Mouse (Mus musculus): ENCODE data around the gene Trafd1. TPM values are rescaled to one million over a fixed set of nuclear protein-coding genes. Genes with fewer than 3 reads are reported as not detected.

Gene Trafd1
- total and polyA plus RNA-seq, 3 experiments: 13.2 to 20.3 (median 17.5) TPM

DNA sequence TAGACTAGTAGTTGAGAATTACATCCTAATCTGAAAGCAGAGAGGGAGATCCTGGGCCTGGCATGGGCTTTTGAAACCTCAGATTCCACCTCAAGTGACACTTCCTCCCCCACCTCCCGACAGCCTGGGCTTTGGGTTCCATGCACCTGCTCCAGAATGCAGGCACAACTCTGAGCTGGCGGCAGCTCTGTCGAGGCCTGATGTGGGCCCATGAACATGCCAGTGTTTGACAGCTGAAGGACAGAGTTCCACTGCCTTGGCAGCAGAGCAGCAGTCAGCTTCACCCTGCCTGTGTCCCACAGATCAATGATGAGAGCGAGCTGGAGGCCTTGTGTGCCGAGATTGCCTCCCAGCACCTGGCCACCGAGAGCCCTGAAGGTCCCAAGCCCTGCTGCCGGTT, 22.0 kb downstream of the Trafd1 start:
- TF ChIP-seq CTCF (IDR thresholded peaks at IDR 0.05; ENCODE audit: low read depth, low read length) (no peak), GATA1 (IDR thresholded peaks at IDR 0.05; ENCODE audit: borderline replicate concordance, low read length) (no peak), GATA2 (IDR thresholded peaks at IDR 0.05; ENCODE audit: borderline replicate concordance, low read depth, low read length) (no peak), TAL1 (conservative IDR thresholded peaks at IDR 0.05; ENCODE audit: low read depth, low read length) (no peak), POLR2AphosphoS5 (IDR thresholded peaks at IDR 0.05; ENCODE audit: insufficient replicate concordance, low read depth, low read length) (no peak)
- peaks cover 2% of the 10 kb centered on the region; the same call in 1 of the 2 replicates for H3K27me3 ChIP-seq (ENCODE audit: insufficient read depth, low read length)
- H3K36me3 ChIP-seq (replicated peaks): peaks cover 100% of the 10 kb centered on the region
- DNase-seq (ENCODE audit: low spot score) (no peak), ATAC-seq (ENCODE audit: extremely low read depth, insufficient number of reproducible peaks, low FRiP score, poor library complexity, severe bottlenecking) (no peak)
- no peaks in the 10 kb centered on the region for H3K9me3 ChIP-seq (replicated peaks)
- no peaks in the 10 kb centered on the region for H3K4me1 ChIP-seq (ENCODE audit: insufficient read depth, low read depth, low read length)
- no peak overlapping the region for H3K4me3 ChIP-seq (ENCODE audit: low read depth, low read length)

- DNase-seq (ENCODE audit: low spot score) (no peak), ATAC-seq (ENCODE audit: extremely low read depth, insufficient number of reproducible peaks, low FRiP score, poor library complexity, severe bottlenecking) (no peak)
- Histone ChIP-seq H3K4me1 (ENCODE audit: insufficient read depth, low read depth, low read length) (no peaks in the 10 kb centered on the region), H3K27me3 (ENCODE audit: insufficient read depth, low read length) (peaks cover 2% of the 10 kb centered on the region; the same call in 1 of the 2 replicates), H3K36me3 (replicated peaks) (peaks cover 100% of the 10 kb centered on the region), H3K4me3 (ENCODE audit: low read depth, low read length) (no peak overlapping the region), H3K9me3 (replicated peaks) (no peaks in the 10 kb centered on the region)
- TF ChIP-seq TAL1 (conservative IDR thresholded peaks at IDR 0.05; ENCODE audit: low read depth, low read length) (no peak), GATA2 (IDR thresholded peaks at IDR 0.05; ENCODE audit: borderline replicate concordance, low read depth, low read length) (no peak), POLR2AphosphoS5 (IDR thresholded peaks at IDR 0.05; ENCODE audit: insufficient replicate concordance, low read depth, low read length) (no peak), GATA1 (IDR thresholded peaks at IDR 0.05; ENCODE audit: borderline replicate concordance, low read length) (no peak), CTCF (IDR thresholded peaks at IDR 0.05; ENCODE audit: low read depth, low read length) (no peak)
Measured at GRCm38 (mm10) chr5:121361696-121362095, 23.7 kb downstream of the Trafd1 start.

DNA sequence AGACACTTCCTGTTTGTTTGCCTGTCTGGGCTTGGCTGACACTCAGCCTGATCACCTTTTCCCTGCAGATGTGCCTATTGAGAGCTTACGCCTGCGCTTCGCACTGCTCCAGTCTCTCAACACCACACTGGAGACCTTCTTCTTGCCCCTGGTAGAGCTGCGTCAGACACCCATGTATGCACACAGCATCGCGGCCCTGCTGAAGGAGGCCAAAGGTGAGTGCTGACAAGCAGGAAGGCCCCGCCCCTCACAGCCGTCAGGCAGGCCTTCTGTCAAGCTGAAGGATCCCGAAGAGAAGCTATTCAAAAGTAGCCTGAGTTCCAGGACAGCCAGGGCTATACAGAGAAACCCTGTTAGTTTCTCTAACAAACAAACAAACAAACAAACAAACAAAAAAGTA, 26.2 kb downstream of the Trafd1 start:
- Histone ChIP-seq H3K36me3 (replicated peaks) (peaks cover 100% of the 10 kb centered on the region), H3K9me3 (replicated peaks) (no peaks in the 10 kb centered on the region), H3K27me3 (ENCODE audit: insufficient read depth, low read length) (peaks cover 2% of the 10 kb centered on the region; the same call in 1 of the 2 replicates), H3K4me1 (ENCODE audit: insufficient read depth, low read depth, low read length) (no peaks in the 10 kb centered on the region), H3K4me3 (ENCODE audit: low read depth, low read length) (no peak overlapping the region)
- DNase-seq (ENCODE audit: low spot score): no peak
- TF ChIP-seq CTCF (IDR thresholded peaks at IDR 0.05; ENCODE audit: low read depth, low read length): no peak
- TF ChIP-seq GATA1 (IDR thresholded peaks at IDR 0.05; ENCODE audit: borderline replicate concordance, low read length): no peak
- no peak for TF ChIP-seq GATA2 (IDR thresholded peaks at IDR 0.05; ENCODE audit: borderline replicate concordance, low read depth, low read length)
- TF ChIP-seq POLR2AphosphoS5 (IDR thresholded peaks at IDR 0.05; ENCODE audit: insufficient replicate concordance, low read depth, low read length): no peak
- TF ChIP-seq TAL1 (conservative IDR thresholded peaks at IDR 0.05; ENCODE audit: low read depth, low read length): no peak
- no peak for ATAC-seq (ENCODE audit: extremely low read depth, insufficient number of reproducible peaks, low FRiP score, poor library complexity, severe bottlenecking)

DNA sequence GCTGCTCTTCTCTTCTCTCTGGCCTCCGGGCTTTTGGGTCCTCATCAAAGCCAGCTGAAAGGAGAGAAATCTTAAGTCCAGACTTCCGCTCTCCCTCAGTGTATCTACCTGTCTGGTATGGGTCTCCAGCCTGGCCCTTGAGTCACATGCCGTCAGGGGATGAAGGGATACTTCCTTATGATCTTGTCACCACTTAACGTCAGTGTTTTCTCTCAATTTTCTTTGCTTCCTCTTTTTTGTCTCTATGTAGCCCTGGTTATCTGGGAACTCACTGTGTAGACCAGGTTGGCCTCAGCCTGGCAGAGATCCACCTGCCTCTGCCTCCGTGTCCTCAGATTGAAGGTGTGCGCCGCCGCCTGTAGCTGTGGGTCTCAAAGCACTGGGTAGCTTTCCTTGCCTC, 41.4 kb downstream of the Trafd1 start:
- H3K9me3 ChIP-seq (replicated peaks): no peaks in the 10 kb centered on the region
- H3K4me3 ChIP-seq (ENCODE audit: low read depth, low read length): no peak overlapping the region
- ATAC-seq (ENCODE audit: extremely low read depth, insufficient number of reproducible peaks, low FRiP score, poor library complexity, severe bottlenecking): no peak
- H3K36me3 ChIP-seq (replicated peaks): peaks cover 98% of the 10 kb centered on the region
- no peak for DNase-seq (ENCODE audit: low spot score)
- H3K4me1 ChIP-seq (ENCODE audit: insufficient read depth, low read depth, low read length): peaks cover 4% of the 10 kb centered on the region
- TF ChIP-seq GATA2 (IDR thresholded peaks at IDR 0.05; ENCODE audit: borderline replicate concordance, low read depth, low read length): no peak
- TF ChIP-seq POLR2AphosphoS5 (IDR thresholded peaks at IDR 0.05; ENCODE audit: insufficient replicate concordance, low read depth, low read length): no peak
- TF ChIP-seq GATA1 (IDR thresholded peaks at IDR 0.05; ENCODE audit: borderline replicate concordance, low read length): no peak
- no peak for TF ChIP-seq TAL1 (conservative IDR thresholded peaks at IDR 0.05; ENCODE audit: low read depth, low read length)
- TF ChIP-seq CTCF (IDR thresholded peaks at IDR 0.05; ENCODE audit: low read depth, low read length): no peak
- H3K27me3 ChIP-seq (ENCODE audit: insufficient read depth, low read length): no peaks in the 10 kb centered on the region; the same call in 1 of the 2 replicates

DNA sequence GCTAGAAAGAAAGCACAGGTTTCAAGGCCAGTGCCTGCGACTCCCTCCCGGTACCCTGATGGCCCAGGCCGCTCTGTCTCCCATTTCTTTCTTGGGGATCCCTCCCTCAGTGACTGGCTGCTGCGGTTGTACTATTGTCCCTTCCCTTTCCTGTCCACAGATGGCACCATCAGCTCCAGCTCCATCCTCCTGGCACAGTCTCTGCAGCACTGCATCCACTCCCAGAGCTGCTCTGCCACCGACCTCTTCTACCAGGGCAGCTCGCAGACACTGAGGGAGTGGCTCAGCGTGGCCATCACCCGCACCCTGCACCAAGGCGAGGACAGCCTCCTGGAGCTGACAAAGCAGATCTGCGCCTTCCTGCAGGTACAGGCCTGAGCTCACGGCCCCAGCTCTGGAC, 42.9 kb downstream of the Trafd1 start:
- no peak overlapping the region for H3K4me3 ChIP-seq (ENCODE audit: low read depth, low read length)
- H3K4me1 ChIP-seq (ENCODE audit: insufficient read depth, low read depth, low read length): peaks cover 10% of the 10 kb centered on the region
- H3K36me3 ChIP-seq (replicated peaks): peaks cover 96% of the 10 kb centered on the region
- DNase-seq (ENCODE audit: low spot score): no peak
- H3K9me3 ChIP-seq (replicated peaks): no peaks in the 10 kb centered on the region
- H3K27me3 ChIP-seq (ENCODE audit: insufficient read depth, low read length): no peaks in the 10 kb centered on the region
- no peak for TF ChIP-seq CTCF (IDR thresholded peaks at IDR 0.05; ENCODE audit: low read depth, low read length)
- TF ChIP-seq POLR2AphosphoS5 (IDR thresholded peaks at IDR 0.05; ENCODE audit: insufficient replicate concordance, low read depth, low read length): no peak
- TF ChIP-seq GATA1 (IDR thresholded peaks at IDR 0.05; ENCODE audit: borderline replicate concordance, low read length): no peak
- TF ChIP-seq TAL1 (conservative IDR thresholded peaks at IDR 0.05; ENCODE audit: low read depth, low read length): no peak
- TF ChIP-seq GATA2 (IDR thresholded peaks at IDR 0.05; ENCODE audit: borderline replicate concordance, low read depth, low read length): no peak
- ATAC-seq (ENCODE audit: extremely low read depth, insufficient number of reproducible peaks, low FRiP score, poor library complexity, severe bottlenecking): no peak

GRCm38 (mm10) chr5:121340965-121341473, 44.4 kb downstream of the Trafd1 start:
- TF ChIP-seq GATA2 (IDR thresholded peaks at IDR 0.05; ENCODE audit: borderline replicate concordance, low read depth, low read length): no peak
- TF ChIP-seq CTCF (IDR thresholded peaks at IDR 0.05; ENCODE audit: low read depth, low read length): no peak
- DNase-seq (ENCODE audit: low spot score) (no peak), ATAC-seq (ENCODE audit: extremely low read depth, insufficient number of reproducible peaks, low FRiP score, poor library complexity, severe bottlenecking) (no peak; the same call in 1 of the 2 replicates)
- peaks cover 10% of the 10 kb centered on the region for H3K4me1 ChIP-seq (ENCODE audit: insufficient read depth, low read depth, low read length)
- no peaks in the 10 kb centered on the region for H3K9me3 ChIP-seq (replicated peaks)
- H3K4me3 ChIP-seq (ENCODE audit: low read depth, low read length): no peak overlapping the region
- no peaks in the 10 kb centered on the region for H3K27me3 ChIP-seq (ENCODE audit: insufficient read depth, low read length)
- peaks cover 98% of the 10 kb centered on the region for H3K36me3 ChIP-seq (replicated peaks)

Data from G1E (cell line).